Mouse (Mus musculus): Measurements from ENCODE around the gene Fam214a. TPM values are rescaled to one million over a fixed set of nuclear protein-coding genes. Genes with fewer than 3 reads are reported as not detected.

Gene Fam214a
- polyA plus RNA-seq, 1 experiment from 2014 or later: 7.7 TPM

DNA sequence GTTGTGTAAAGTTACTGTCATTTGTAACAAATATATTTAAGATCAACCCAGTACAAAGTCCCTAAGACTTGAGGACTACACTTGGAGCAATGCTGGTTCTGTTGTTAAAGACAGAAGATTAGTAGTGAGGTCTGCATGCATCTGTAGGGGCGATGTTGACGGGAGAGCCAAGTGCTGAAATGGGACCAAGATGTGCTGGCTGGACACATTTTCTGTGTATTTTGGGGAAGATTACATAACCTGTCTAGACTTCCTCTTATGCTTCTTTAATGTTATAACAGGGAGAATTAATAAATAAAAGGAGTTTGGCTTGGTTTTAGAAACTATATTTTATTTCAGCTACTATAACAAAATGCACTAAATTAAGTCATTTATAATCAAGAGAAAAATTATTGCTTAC lies 37.3 kb downstream of the Fam214a start:
- Histone ChIP-seq H3K9me3 (replicated peaks) (no peaks in the 10 kb centered on the region), H3K27me3 (ENCODE audit: low read depth, poor library complexity, severe bottlenecking) (no peaks in the 10 kb centered on the region), H3K4me3 (no peak overlapping the region), H3K36me3 (no peaks in the 10 kb centered on the region), H3K4me1 (peaks cover 7% of the 10 kb centered on the region), H3K27ac (replicated peaks) (no peak overlapping the region)
- DNase-seq (ENCODE audit: low spot score): no peak
- WGBS: 97% methylated on average over 2 of the region's 2 CpGs

DNA sequence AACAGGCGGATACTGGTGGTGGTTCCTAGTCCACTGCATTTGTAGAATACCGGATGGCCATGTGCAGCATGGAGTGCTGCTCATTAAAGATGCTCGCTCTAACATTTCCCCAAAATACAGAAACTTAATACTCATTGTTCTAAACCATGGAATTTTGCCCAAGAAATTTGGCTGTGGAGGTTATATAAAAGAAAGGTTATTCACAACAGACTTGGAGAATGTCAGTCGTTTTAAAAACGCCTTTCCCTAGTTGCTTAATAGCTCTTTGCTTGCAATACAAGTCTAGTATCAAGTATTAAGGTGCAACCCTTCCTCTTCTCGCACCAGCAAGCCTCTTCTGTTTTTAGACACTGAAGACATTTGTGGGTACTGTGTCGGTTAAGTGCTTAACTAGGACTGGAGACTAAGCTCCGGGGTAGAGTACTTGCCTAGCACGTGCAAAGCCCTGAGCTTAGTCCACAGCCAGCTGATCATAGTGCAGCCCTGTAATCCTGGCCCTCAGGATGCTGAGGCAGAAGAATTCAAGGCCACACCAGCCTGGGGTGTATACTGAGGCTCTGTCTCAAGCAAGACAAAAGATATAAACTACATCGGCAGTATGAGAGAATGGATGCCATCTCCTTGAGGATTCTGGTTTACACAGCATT lies 42.0 kb downstream of the Fam214a start:
- Histone ChIP-seq H3K4me3 (no peak overlapping the region), H3K9me3 (replicated peaks) (no peaks in the 10 kb centered on the region), H3K27me3 (ENCODE audit: low read depth, poor library complexity, severe bottlenecking) (no peaks in the 10 kb centered on the region), H3K36me3 (no peaks in the 10 kb centered on the region), H3K27ac (replicated peaks) (no peak overlapping the region), H3K4me1 (no peaks in the 10 kb centered on the region)
- WGBS: 91% methylated on average over 10 of the region's 10 CpGs
- no peak for DNase-seq (ENCODE audit: low spot score)

DNA sequence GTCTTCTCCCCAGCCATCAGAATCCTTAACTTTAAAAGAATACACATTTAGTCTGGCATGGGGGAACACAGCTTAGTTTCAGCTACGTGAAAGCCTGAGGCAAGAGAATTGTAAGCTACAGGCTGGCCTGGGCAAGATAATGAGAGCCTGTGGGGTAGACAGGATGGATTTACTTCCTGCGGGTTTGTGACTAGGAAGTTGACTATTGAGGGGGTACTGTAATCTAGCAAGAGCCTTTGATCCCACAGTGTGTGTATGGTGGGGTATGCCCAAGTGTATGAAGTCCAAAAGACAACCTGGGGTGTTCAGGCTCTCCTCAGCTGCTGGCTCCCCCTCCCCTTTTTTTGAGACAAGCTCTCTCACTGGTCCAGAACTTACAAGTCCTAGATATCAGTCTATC lies 43.7 kb downstream of the Fam214a start:
- DNase-seq (ENCODE audit: low spot score): no peak
- H3K36me3 ChIP-seq: no peaks in the 10 kb centered on the region
- H3K9me3 ChIP-seq (replicated peaks): no peaks in the 10 kb centered on the region
- H3K4me1 ChIP-seq: no peaks in the 10 kb centered on the region
- H3K4me3 ChIP-seq: no peak overlapping the region
- 68% methylated on average over 2 of the region's 2 CpGs for WGBS
- H3K27me3 ChIP-seq (ENCODE audit: low read depth, poor library complexity, severe bottlenecking): no peaks in the 10 kb centered on the region
- no peak overlapping the region for H3K27ac ChIP-seq (replicated peaks)

DNA sequence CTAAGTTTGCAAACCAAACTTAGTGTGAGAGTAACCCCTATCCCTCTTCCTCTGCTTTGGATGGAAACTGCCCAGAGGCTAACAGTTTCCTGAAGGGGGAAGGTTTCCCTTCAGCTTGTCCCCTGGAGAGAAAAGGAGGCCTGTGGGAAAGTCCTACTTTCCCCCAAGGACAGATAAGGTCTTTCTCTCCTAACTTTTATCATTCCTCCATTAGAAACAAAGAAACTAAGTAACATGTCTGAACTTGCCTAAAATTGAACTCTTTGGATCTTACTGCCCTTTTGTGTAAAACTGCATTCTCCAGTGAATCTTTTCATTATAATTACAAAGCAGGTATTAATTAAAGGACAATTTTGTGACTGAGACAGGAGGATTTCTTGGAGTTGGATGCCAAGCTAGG lies 45.3 kb downstream of the Fam214a start:
- Histone ChIP-seq H3K4me3 (no peak overlapping the region), H3K27me3 (ENCODE audit: low read depth, poor library complexity, severe bottlenecking) (no peaks in the 10 kb centered on the region), H3K4me1 (no peaks in the 10 kb centered on the region), H3K36me3 (no peaks in the 10 kb centered on the region), H3K27ac (replicated peaks) (no peak overlapping the region), H3K9me3 (replicated peaks) (no peaks in the 10 kb centered on the region)
- DNase-seq (ENCODE audit: low spot score): no peak

DNA sequence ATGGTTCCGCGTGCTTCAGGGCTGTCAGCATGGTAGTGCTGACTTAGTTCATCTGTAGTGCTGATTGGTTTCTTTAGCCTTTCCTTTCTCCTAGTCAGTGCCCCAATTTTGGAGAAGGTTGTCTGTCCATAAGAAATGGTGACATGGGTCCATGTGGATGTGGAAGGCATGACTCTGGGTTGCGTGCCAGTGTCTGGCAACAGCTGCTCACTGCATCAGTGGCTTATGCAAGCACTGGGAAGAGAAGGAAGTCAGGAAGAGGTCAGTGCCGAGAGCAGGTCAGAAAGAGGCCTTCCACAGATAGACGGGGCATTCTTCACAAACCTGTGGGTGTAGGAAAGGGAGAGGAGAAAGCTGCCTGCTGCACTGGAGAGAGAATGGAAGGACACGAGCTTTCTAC lies 48.3 kb downstream of the Fam214a start:
- WGBS: 86% methylated on average over 6 of the region's 6 CpGs
- Histone ChIP-seq H3K27ac (replicated peaks) (no peak overlapping the region), H3K36me3 (0 out of 2 replicates have a peak, but pooled peaks cover 4% of the 10 kb centered on the region), H3K4me1 (no peaks in the 10 kb centered on the region), H3K4me3 (no peak overlapping the region), H3K9me3 (replicated peaks) (no peaks in the 10 kb centered on the region), H3K27me3 (ENCODE audit: low read depth, poor library complexity, severe bottlenecking) (no peaks in the 10 kb centered on the region)
- no peak for DNase-seq (ENCODE audit: low spot score)

GRCm38 (mm10) chr9:75001611-75002204 lies 49.0 kb downstream of the Fam214a start:
- 84% methylated on average over 5 of the region's 5 CpGs for WGBS
- no peak for DNase-seq (ENCODE audit: low spot score)

GRCm38 (mm10) chr9:75002262-75002661 lies 49.6 kb downstream of the Fam214a start:
- DNase-seq (ENCODE audit: low spot score): no peak
- H3K4me1 ChIP-seq: no peaks in the 10 kb centered on the region
- H3K9me3 ChIP-seq (replicated peaks): no peaks in the 10 kb centered on the region

More at GRCm38 (mm10) chr9:75001611-75002204, 49.0 kb downstream of the Fam214a start:
- H3K9me3 ChIP-seq (replicated peaks): no peaks in the 10 kb centered on the region
- H3K4me1 ChIP-seq: no peaks in the 10 kb centered on the region
- H3K27me3 ChIP-seq (ENCODE audit: low read depth, poor library complexity, severe bottlenecking): no peaks in the 10 kb centered on the region
- no peak overlapping the region for H3K27ac ChIP-seq (replicated peaks)
- no peak overlapping the region for H3K4me3 ChIP-seq
- peaks cover 9% of the 10 kb centered on the region for H3K36me3 ChIP-seq

DNA sequence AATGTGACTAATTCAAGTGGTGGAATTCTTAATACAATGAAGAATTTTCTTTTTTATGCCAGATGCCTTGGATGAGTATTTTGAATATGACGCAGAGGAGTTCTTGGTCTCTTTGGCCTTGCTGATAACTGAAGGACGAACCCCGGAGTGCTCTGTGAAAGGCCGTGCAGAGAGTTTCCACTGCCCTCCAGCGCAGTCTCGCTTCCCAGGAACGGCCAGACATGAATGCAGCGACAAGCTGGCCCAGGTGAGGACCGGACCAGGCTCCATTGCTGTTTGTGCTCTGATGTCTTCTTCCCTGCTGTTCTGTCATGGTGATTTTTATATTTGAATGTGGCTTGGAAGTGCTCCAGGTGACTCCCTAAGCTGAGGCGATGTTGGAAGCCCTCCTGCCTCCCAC lies 51.5 kb downstream of the Fam214a start:
- 91% methylated on average over 10 of the region's 10 CpGs for WGBS
- Histone ChIP-seq H3K27ac (replicated peaks) (no peak overlapping the region), H3K4me3 (no peak overlapping the region), H3K27me3 (ENCODE audit: low read depth, poor library complexity, severe bottlenecking) (no peaks in the 10 kb centered on the region), H3K4me1 (no peaks in the 10 kb centered on the region), H3K9me3 (replicated peaks) (no peaks in the 10 kb centered on the region), H3K36me3 (peaks cover 19% of the 10 kb centered on the region)
- DNase-seq (ENCODE audit: low spot score): no peak

More at GRCm38 (mm10) chr9:75002262-75002661, 49.6 kb downstream of the Fam214a start:
- 68% methylated on average over 3 of the region's 3 CpGs for WGBS
- H3K36me3 ChIP-seq: peaks cover 13% of the 10 kb centered on the region
- no peaks in the 10 kb centered on the region for H3K27me3 ChIP-seq (ENCODE audit: low read depth, poor library complexity, severe bottlenecking)
- no peak overlapping the region for H3K27ac ChIP-seq (replicated peaks)
- no peak overlapping the region for H3K4me3 ChIP-seq

DNA sequence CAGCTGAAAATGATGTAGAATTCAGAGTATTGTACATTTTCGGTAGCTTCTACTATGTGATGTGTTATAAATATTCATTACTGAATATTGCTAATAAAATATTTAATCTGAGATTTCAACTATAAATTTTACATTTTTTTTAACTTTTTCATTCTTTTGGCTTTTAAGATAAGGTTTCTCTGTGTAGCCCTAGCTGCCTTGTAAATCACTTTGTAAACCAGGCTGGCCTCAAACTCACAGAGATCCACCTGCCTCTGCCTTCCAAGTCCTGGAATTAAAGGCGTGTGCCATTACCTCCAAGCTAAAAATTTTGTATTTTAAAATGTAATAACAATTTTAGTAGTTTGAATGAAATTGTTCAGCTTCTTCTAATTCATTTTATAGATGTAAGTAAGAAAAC lies 63.9 kb downstream of the Fam214a start:
- Histone ChIP-seq H3K27me3 (ENCODE audit: low read depth, poor library complexity, severe bottlenecking) (no peaks in the 10 kb centered on the region), H3K36me3 (peaks cover 25% of the 10 kb centered on the region)
- WGBS: 92% methylated on average over 2 of the region's 2 CpGs

DNA sequence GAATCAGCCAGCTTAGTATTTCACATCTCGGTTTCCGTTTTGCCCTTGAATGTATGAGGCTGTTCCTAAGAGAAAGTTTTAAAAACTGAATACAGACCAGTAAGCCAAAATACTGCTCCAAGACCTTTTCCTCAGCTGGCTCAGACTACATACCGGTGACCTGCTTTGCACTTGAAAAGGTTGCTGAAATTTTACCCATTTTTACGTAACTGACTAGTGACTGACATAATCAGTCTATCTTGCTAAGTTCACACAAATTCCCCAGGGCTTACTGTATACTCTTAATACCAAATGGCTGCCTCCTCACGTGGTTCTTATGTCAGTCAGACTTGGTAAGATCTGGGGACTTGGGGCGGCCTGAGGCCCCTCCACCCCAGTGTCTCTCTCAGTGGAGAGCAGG lies 66.5 kb downstream of the Fam214a start:
- Histone ChIP-seq H3K9me3 (replicated peaks) (no peaks in the 10 kb centered on the region), H3K27me3 (ENCODE audit: low read depth, poor library complexity, severe bottlenecking) (no peaks in the 10 kb centered on the region), H3K27ac (replicated peaks) (0 out of 2 replicates have a peak overlapping the region, but pooled peaks have one; percentile 23), H3K4me1 (0 out of 2 replicates have a peak, but pooled peaks cover 3% of the 10 kb centered on the region), H3K36me3 (peaks cover 21% of the 10 kb centered on the region), H3K4me3 (no peak overlapping the region)
- DNase-seq (ENCODE audit: low spot score): no peak
- WGBS: 91% methylated on average over 6 of the region's 6 CpGs

More for the DNA sequence above, 63.9 kb downstream of the Fam214a start:
- no peak for DNase-seq (ENCODE audit: low spot score)
- Histone ChIP-seq H3K4me1 (no peaks in the 10 kb centered on the region), H3K9me3 (replicated peaks) (no peaks in the 10 kb centered on the region), H3K4me3 (no peak overlapping the region), H3K27ac (replicated peaks) (no peak overlapping the region)

DNA sequence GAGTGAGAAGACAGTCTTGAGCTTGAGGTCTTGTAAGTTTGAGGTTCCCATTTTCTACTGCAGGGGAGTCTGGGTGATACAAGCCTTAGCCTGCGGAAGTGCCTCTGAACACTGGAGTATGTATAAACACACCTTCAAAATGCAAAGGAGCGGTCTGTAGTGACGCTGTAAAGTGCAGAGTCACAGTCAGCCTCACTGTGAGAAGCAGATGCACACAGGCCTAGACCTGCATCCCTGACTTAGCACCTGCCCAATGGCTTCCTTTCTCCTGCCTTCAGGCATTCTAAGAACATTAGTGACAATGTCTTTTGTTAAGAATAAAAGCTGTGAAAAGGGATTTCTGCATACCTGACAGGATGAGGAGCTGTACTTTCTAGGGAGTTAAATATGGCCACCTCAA lies 66.9 kb downstream of the Fam214a start:
- 94% methylated on average over 3 of the region's 3 CpGs for WGBS
- Histone ChIP-seq H3K27ac (replicated peaks) (0 out of 2 replicates have a peak overlapping the region, but pooled peaks have one; percentile 23), H3K4me1 (0 out of 2 replicates have a peak, but pooled peaks cover 6% of the 10 kb centered on the region), H3K9me3 (replicated peaks) (no peaks in the 10 kb centered on the region), H3K36me3 (peaks cover 18% of the 10 kb centered on the region), H3K27me3 (ENCODE audit: low read depth, poor library complexity, severe bottlenecking) (no peaks in the 10 kb centered on the region), H3K4me3 (no peak overlapping the region)
- DNase-seq (ENCODE audit: low spot score): no peak

GRCm38 (mm10) chr9:75020561-75020960 lies 67.9 kb downstream of the Fam214a start:
- 80% methylated on average over 4 of the region's 4 CpGs for WGBS
- Histone ChIP-seq H3K9me3 (replicated peaks) (no peaks in the 10 kb centered on the region), H3K27ac (replicated peaks) (no peak overlapping the region), H3K27me3 (ENCODE audit: low read depth, poor library complexity, severe bottlenecking) (no peaks in the 10 kb centered on the region), H3K36me3 (peaks cover 20% of the 10 kb centered on the region), H3K4me3 (no peak overlapping the region), H3K4me1 (0 out of 2 replicates have a peak, but pooled peaks cover 6% of the 10 kb centered on the region)
- DNase-seq (ENCODE audit: low spot score): no peak

DNA sequence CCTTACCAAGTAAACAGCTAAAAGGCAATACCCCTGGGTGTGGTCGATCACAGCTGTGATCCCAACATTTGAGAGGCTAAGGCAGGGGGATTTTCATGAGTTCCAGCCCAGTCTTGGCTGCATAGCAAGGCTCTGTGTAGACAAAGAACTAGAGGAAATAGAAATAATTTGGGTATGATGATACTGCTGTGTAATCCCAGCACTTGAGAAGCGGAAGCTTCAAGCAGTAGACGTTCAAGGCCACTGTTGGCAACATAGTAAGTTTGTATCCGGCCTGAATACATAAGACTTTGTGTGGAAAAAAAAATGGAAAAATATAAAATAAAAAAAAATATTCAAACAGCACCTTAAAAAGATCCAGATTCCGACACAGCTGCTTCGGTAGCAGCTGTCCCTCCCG lies 69.9 kb downstream of the Fam214a start:
- 91% methylated on average over 7 of the region's 7 CpGs for WGBS
- Histone ChIP-seq H3K27ac (replicated peaks) (no peak overlapping the region), H3K36me3 (peaks cover 18% of the 10 kb centered on the region), H3K9me3 (replicated peaks) (no peaks in the 10 kb centered on the region), H3K4me1 (0 out of 2 replicates have a peak, but pooled peaks cover 6% of the 10 kb centered on the region), H3K27me3 (ENCODE audit: low read depth, poor library complexity, severe bottlenecking) (no peaks in the 10 kb centered on the region), H3K4me3 (no peak overlapping the region)
- DNase-seq (ENCODE audit: low spot score): no peak
